Mouse (Mus musculus): ENCODE measurements around the gene Hs3st6.

DNA sequence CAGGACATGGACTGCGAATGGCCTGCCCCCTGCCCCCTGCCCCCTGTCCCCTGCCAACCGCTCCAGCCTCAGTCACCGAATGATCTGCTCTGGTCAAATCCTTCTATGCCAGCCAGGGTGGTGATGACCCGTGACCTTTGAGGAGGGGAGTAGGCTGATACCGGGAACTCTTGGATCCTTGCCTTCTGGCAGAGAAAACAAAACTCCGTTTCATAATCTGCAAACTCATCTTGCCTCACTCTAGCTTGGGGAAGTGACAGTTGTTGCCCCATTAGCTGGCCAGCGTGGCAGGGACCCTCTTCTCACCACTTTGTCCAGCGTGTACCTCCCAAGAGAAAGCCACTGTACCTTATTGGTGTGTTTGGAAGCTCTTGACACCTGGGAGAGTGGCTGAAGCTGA is 10.5 kb upstream of the Hs3st6 start:
- TF ChIP-seq POLR2A (IDR thresholded peaks at IDR 0.05; ENCODE audit: borderline replicate concordance, extremely low read depth, low read depth, low read length) = no peak
- no peak for TF ChIP-seq CTCF (IDR thresholded peaks at IDR 0.05; ENCODE audit: insufficient read depth, low read length)

All from lung, adult 2 months (tissue).